Mouse (Mus musculus) liver, adult 2 months (tissue): ENCODE measurements at regions not wholly inside any gene's neighbourhood (a gene's known extent, or its start where the extent isn't known, plus 50 kb on each side); places are given as distances from the start of the nearest gene placed in this dataset.

Experiments used
- DNase-seq: peaks from one replicate; pipeline ENCODE4 v3.0.0-alpha.2; 2011; ENCODE audit warnings: low read depth, low spot score; ENCODE audit errors: extremely low read depth
- H3K27ac ChIP-seq: fragments of 200-500 bp; replicated peaks from 2 replicates; pipeline ENCODE4 v1.5.1; 2012; ENCODE audit warnings: low read depth, mild to moderate bottlenecking, control low read depth, inconsistent platforms, low read length; ENCODE audit not compliant: insufficient read depth
- H3K27me3 ChIP-seq: fragments of 200-500 bp; 2 replicates; pipeline ENCODE4 v1.6.1; 2012; ENCODE audit warnings: mild to moderate bottlenecking, moderate library complexity, low read length, inconsistent platforms; ENCODE audit not compliant: control insufficient read depth, insufficient read depth
- H3K36me3 ChIP-seq: fragments of 200-500 bp; 2 replicates; pipeline ENCODE4 v1.6.1; 2012; ENCODE audit warnings: low read length, inconsistent platforms; ENCODE audit not compliant: control insufficient read depth, insufficient read depth
- H3K4me1 ChIP-seq: fragments of 200-500 bp; 2 replicates; pipeline ENCODE4 v1.6.1; 2011; ENCODE audit warnings: low read length; ENCODE audit not compliant: control insufficient read depth, insufficient read depth
- H3K4me3 ChIP-seq: fragments of 200-500 bp; 2 replicates; pipeline ENCODE4 v1.5.1; 2011; ENCODE audit warnings: low read depth, mild to moderate bottlenecking, control low read depth, low read length, moderate library complexity; ENCODE audit not compliant: insufficient read depth
- H3K79me2 ChIP-seq: fragments of 200-500 bp; 2 replicates; pipeline ENCODE4 v1.6.1; 2012; ENCODE audit warnings: inconsistent platforms, mild to moderate bottlenecking, low read length, moderate library complexity; ENCODE audit not compliant: control insufficient read depth, insufficient read depth
- H3K9ac ChIP-seq: fragments of 200-500 bp; 2 replicates; pipeline ENCODE4 v1.6.1; 2012; ENCODE audit warnings: low read depth, mild to moderate bottlenecking, control low read depth, inconsistent platforms, low read length
- CTCF ChIP-seq: fragments of 200-500 bp; IDR thresholded peaks from 2 replicates; pipeline ENCODE4 v1.5.1; 2011; ENCODE audit warnings: low read depth, low read length, control low read depth
- POLR2A ChIP-seq: fragments of 200-500 bp; IDR thresholded peaks from 2 replicates; pipeline ENCODE4 v1.6.1; 2011; ENCODE audit warnings: low read length, control low read depth; ENCODE audit not compliant: insufficient read depth; ENCODE audit errors: extremely low read depth
- WGBS: fragments of 180-500 bp; shearing (Covaris S2); methylation state at CpG from one replicate; pipeline ENCODE4 v1.1.7; 2018; 5-methylcytosine and 5-hydroxymethylcytosine counted together

GRCm38 (mm10) chr3:155246628-155247027 lies 153.4 kb downstream of the Lrriq3 start:
- Histone ChIP-seq H3K36me3 (no peaks in the 10 kb centered on the region), H3K27ac (no peak overlapping the region), H3K27me3 (no peaks in the 10 kb centered on the region), H3K4me1 (no peaks in the 10 kb centered on the region), H3K9ac (no peak overlapping the region), H3K79me2 (no peaks in the 10 kb centered on the region), H3K4me3 (no peak overlapping the region)
- no peak for TF ChIP-seq CTCF
- no peak for TF ChIP-seq POLR2A
- DNase-seq, result no peak
- WGBS, result 64% methylated on average over 1 of the region's 1 CpGs

GRCm38 (mm10) chr3:155247124-155247523 lies 153.9 kb downstream of the Lrriq3 start:
- Histone ChIP-seq H3K27ac (no peak overlapping the region), H3K36me3 (no peaks in the 10 kb centered on the region), H3K4me3 (no peak overlapping the region), H3K27me3 (no peaks in the 10 kb centered on the region), H3K79me2 (no peaks in the 10 kb centered on the region), H3K9ac (no peak overlapping the region), H3K4me1 (no peaks in the 10 kb centered on the region)
- no peak for DNase-seq
- TF ChIP-seq CTCF (no peak), POLR2A (no peak)
- WGBS, result 60% methylated on average over 2 of the region's 2 CpGs

- Histone ChIP-seq H3K27me3 (no peaks in the 10 kb centered on the region), H3K4me3 (no peak overlapping the region), H3K36me3 (no peaks in the 10 kb centered on the region), H3K27ac (no peak overlapping the region), H3K9ac (no peak overlapping the region), H3K79me2 (no peaks in the 10 kb centered on the region), H3K4me1 (no peaks in the 10 kb centered on the region)
- DNase-seq, result no peak
- TF ChIP-seq POLR2A (no peak), CTCF (no peak)
- WGBS, result 81% methylated on average over 1 of the region's 1 CpGs
These were observed 154.7 kb downstream of the Lrriq3 start for GRCm38 (mm10) chr3:155247929-155248328.

GRCm38 (mm10) chr3:155250904-155251303 lies 157.7 kb downstream of the Lrriq3 start:
- 71% methylated on average over 2 of the region's 2 CpGs for WGBS
- Histone ChIP-seq H3K27ac (no peak overlapping the region), H3K27me3 (no peaks in the 10 kb centered on the region), H3K36me3 (no peaks in the 10 kb centered on the region), H3K4me3 (no peak overlapping the region), H3K9ac (no peak overlapping the region), H3K4me1 (no peaks in the 10 kb centered on the region), H3K79me2 (no peaks in the 10 kb centered on the region)
- TF ChIP-seq CTCF (no peak), POLR2A (no peak)
- DNase-seq, result no peak

- Histone ChIP-seq H3K36me3 (no peaks in the 10 kb centered on the region), H3K4me1 (no peaks in the 10 kb centered on the region), H3K27me3 (no peaks in the 10 kb centered on the region), H3K27ac (no peak overlapping the region), H3K4me3 (no peak overlapping the region), H3K9ac (no peak overlapping the region), H3K79me2 (no peaks in the 10 kb centered on the region)
- WGBS, result 74% methylated on average over 3 of the region's 3 CpGs
- no peak for TF ChIP-seq CTCF
- TF ChIP-seq POLR2A, result no peak
- DNase-seq, result no peak
These were observed 205.0 kb downstream of the Lrriq3 start for GRCm38 (mm10) chr3:155298206-155298605.

- H3K9ac ChIP-seq, result no peak overlapping the region
- H3K79me2 ChIP-seq, result no peaks in the 10 kb centered on the region
- no peak overlapping the region for H3K4me3 ChIP-seq
- H3K27me3 ChIP-seq, result no peaks in the 10 kb centered on the region
- no peaks in the 10 kb centered on the region for H3K4me1 ChIP-seq
- no peak overlapping the region for H3K27ac ChIP-seq
- TF ChIP-seq CTCF (no peak), POLR2A (no peak)
- H3K36me3 ChIP-seq, result no peaks in the 10 kb centered on the region
- DNase-seq, result no peak
These were observed 205.5 kb downstream of the Lrriq3 start for GRCm38 (mm10) chr3:155298724-155299123.
